Mouse (Mus musculus) megakaryocyte, embryonic 14.5 days (primary cell): ENCODE data around the gene Lamc1.

Experiments
- FLI1 ChIP-seq: IDR thresholded peaks from 2 replicates; pipeline ENCODE4 v1.6.1; 2012; ENCODE audit warnings: low read length, inconsistent platforms, mixed read lengths
- GATA1 ChIP-seq: IDR thresholded peaks from 3 replicates; pipeline ENCODE4 v1.6.1; 2012; ENCODE audit warnings: mixed read lengths, low read length, inconsistent platforms, borderline replicate concordance

- TF ChIP-seq GATA1 (no peak), FLI1 (no peak)
These were observed 24.9 kb downstream of the Lamc1 start for GRCm38 (mm10) chr1:153307509-153308178.
